Mouse (Mus musculus) cortical plate, adult 2 months (tissue): ENCODE measurements at regions not wholly inside any gene's neighbourhood (a gene's known extent, or its start where the extent isn't known, plus 50 kb on each side); places are given as distances from the start of the nearest gene placed in this dataset.
"Not testable (repeated sequence)": the region's sequence is repeated elsewhere in the genome, so short reads cannot be mapped to it uniquely, and the experiment has no call there.

Experiments
- CTCF ChIP-seq: fragments of 200-500 bp; IDR thresholded peaks from 2 replicates; pipeline ENCODE4 v1.5.1; 2011; ENCODE audit warnings: mild to moderate bottlenecking, control low read depth, low read length; ENCODE audit not compliant: insufficient read depth; ENCODE audit errors: extremely low read depth
- POLR2A ChIP-seq: fragments of 200-500 bp; IDR thresholded peaks from 2 replicates; pipeline ENCODE4 v1.6.1; 2011; ENCODE audit warnings: mild to moderate bottlenecking, low read length, control low read depth; ENCODE audit not compliant: insufficient read depth; ENCODE audit errors: extremely low read depth

DNA sequence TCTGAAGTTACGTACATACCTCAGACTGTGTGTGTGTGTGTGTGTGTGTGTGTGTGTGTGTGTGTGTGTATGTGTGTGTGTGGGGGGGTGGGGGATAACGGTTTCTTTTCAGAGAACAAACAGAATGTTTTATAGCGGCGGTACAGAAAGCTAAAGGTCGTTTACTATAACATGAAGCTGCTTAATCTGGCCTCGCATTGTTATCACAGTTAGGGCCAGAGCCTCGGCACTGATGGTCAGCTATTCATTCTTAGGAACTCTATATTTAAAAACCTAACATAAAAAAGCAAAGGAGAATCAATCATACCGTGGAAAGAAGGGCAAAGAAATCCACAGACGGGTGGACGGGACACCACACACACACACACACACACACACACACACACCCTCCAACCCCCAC is 146.0 kb upstream of the Tacstd2 start:
- TF ChIP-seq CTCF, POLR2A: not testable (repeated sequence)
